Mouse (Mus musculus): ENCODE measurements around the gene Scrn2. TPM values are rescaled to one million over a fixed set of nuclear protein-coding genes. Genes with fewer than 3 reads are reported as not detected.

The Scrn2 gene
- total RNA-seq (2021) = 10 to 100 TPM; 28.8 to 29.7 TPM
- long read RNA-seq, experiment 1, transcript Scrn2-201 (8 exons, 1,530 nt) = major isoform, 30 of 46 reads
- long read RNA-seq, experiment 1, partial matches to known transcripts = 10 of 46 reads
- long read RNA-seq, experiment 1, other reads (novel, unspliced or antisense) = 4 of 46 reads
- long read RNA-seq, experiment 2, transcript Scrn2-201 (8 exons, 1,530 nt) = major isoform, 40 of 62 reads
- long read RNA-seq, experiment 2, partial matches to known transcripts = 9 of 62 reads
- long read RNA-seq, experiment 2, other reads (novel, unspliced or antisense) = 11 of 62 reads

- peak; percentile 51 to 71 for DNase-seq (ENCODE audit: low spot score in 2 of 2)
These were observed at the start of gene Scrn2 for GRCm38 (mm10) chr11:97029686-97030417. Gene Scrn2, plus strand, starts transcription at chr11:97029938.

- peak in 1 of 2 experiments; percentile 7 for DNase-seq (ENCODE audit: low spot score in 2 of 2)
These were observed 49.7 kb upstream of the Scrn2 start for GRCm38 (mm10) chr11:96980021-96980420.

- no peak for DNase-seq (ENCODE audit: low spot score in 2 of 2)
These were observed 48.3 kb upstream of the Scrn2 start for GRCm38 (mm10) chr11:96981461-96981860.

GRCm38 (mm10) chr11:96982355-96982754, 47.4 kb upstream of the Scrn2 start:
- DNase-seq (ENCODE audit: low spot score in 2 of 2) = peak; percentile 51 to 67

GRCm38 (mm10) chr11:96982859-96983258, 46.9 kb upstream of the Scrn2 start, which contains the start of gene Sp2:
Gene Sp2, minus strand, starts transcription at chr11:96982959.
- no peak for DNase-seq (ENCODE audit: low spot score in 2 of 2)

GRCm38 (mm10) chr11:96984903-96985302, 44.8 kb upstream of the Scrn2 start:
- no peak for DNase-seq (ENCODE audit: low spot score in 2 of 2)

GRCm38 (mm10) chr11:96986463-96986862, 43.3 kb upstream of the Scrn2 start:
- DNase-seq (ENCODE audit: low spot score in 2 of 2) = no peak

GRCm38 (mm10) chr11:96987873-96988655, 41.7 kb upstream of the Scrn2 start:
- DNase-seq (ENCODE audit: low spot score in 2 of 2) = peak in 1 of 2 experiments; percentile 20

- DNase-seq (ENCODE audit: low spot score in 2 of 2) = no peak
These were observed 38.2 kb upstream of the Scrn2 start for GRCm38 (mm10) chr11:96991501-96991900.

GRCm38 (mm10) chr11:96992722-96993311, 36.9 kb upstream of the Scrn2 start:
- no peak for DNase-seq (ENCODE audit: low spot score in 2 of 2)

GRCm38 (mm10) chr11:96995031-96995430, 34.7 kb upstream of the Scrn2 start:
- DNase-seq (ENCODE audit: low spot score in 2 of 2) = no peak

GRCm38 (mm10) chr11:96995836-96996772, 33.6 kb upstream of the Scrn2 start:
- no peak for DNase-seq (ENCODE audit: low spot score in 2 of 2)

GRCm38 (mm10) chr11:96996773-96997379, 32.9 kb upstream of the Scrn2 start:
- no peak for DNase-seq (ENCODE audit: low spot score in 2 of 2)

GRCm38 (mm10) chr11:96997380-96997956, 32.3 kb upstream of the Scrn2 start:
- no peak for DNase-seq (ENCODE audit: low spot score in 2 of 2)

GRCm38 (mm10) chr11:97003170-97003569, 26.6 kb upstream of the Scrn2 start:
- no peak for DNase-seq (ENCODE audit: low spot score in 2 of 2)

GRCm38 (mm10) chr11:97007093-97007794, 22.5 kb upstream of the Scrn2 start:
- no peak for DNase-seq (ENCODE audit: low spot score in 2 of 2)

GRCm38 (mm10) chr11:97009198-97009790, 20.4 kb upstream of the Scrn2 start:
- no peak for DNase-seq (ENCODE audit: low spot score in 2 of 2)

GRCm38 (mm10) chr11:97013121-97013670, 16.5 kb upstream of the Scrn2 start, which contains the start of gene Sp6:
Gene Sp6, plus strand, starts transcription at chr11:97013394.
- DNase-seq (ENCODE audit: low spot score in 2 of 2) = no peak

Measured in adrenal gland, postnatal 4 days (tissue).